Mouse (Mus musculus) brown adipose tissue, adult 24 weeks (tissue): ENCODE data around the gene Tbxas1. TPM values are rescaled to one million over a fixed set of nuclear protein-coding genes. Genes with fewer than 3 reads are reported as not detected.

Source experiments
- H3K27ac ChIP-seq: fragments of 200-500 bp; replicated peaks from 2 replicates; pipeline ENCODE4 v1.5.1; 2012; ENCODE audit warnings: low read depth, mild to moderate bottlenecking, low read length
- H3K4me1 ChIP-seq: fragments of 200-500 bp; 2 replicates; pipeline ENCODE4 v1.6.1; 2012; ENCODE audit warnings: low read length, mixed read lengths; ENCODE audit not compliant: control insufficient read depth, insufficient read depth, insufficient read length
- H3K4me3 ChIP-seq: fragments of 200-500 bp; 2 replicates; pipeline ENCODE4 v1.5.1; 2012; ENCODE audit warnings: low read depth, mild to moderate bottlenecking, low read length, moderate library complexity; ENCODE audit not compliant: insufficient read depth
- polyA plus RNA-seq: library from polyadenylated mRNA; stranded (reverse); fragments of >200 nt; gene quantifications from 2 replicates; pipeline ENCODE4 v1.2.4, GENCODE M21; 2012; ENCODE audit not compliant: missing spikeins, insufficient read depth, insufficient read length

Gene Tbxas1
- polyA plus RNA-seq, 1 experiment: 1.4 TPM

DNA sequence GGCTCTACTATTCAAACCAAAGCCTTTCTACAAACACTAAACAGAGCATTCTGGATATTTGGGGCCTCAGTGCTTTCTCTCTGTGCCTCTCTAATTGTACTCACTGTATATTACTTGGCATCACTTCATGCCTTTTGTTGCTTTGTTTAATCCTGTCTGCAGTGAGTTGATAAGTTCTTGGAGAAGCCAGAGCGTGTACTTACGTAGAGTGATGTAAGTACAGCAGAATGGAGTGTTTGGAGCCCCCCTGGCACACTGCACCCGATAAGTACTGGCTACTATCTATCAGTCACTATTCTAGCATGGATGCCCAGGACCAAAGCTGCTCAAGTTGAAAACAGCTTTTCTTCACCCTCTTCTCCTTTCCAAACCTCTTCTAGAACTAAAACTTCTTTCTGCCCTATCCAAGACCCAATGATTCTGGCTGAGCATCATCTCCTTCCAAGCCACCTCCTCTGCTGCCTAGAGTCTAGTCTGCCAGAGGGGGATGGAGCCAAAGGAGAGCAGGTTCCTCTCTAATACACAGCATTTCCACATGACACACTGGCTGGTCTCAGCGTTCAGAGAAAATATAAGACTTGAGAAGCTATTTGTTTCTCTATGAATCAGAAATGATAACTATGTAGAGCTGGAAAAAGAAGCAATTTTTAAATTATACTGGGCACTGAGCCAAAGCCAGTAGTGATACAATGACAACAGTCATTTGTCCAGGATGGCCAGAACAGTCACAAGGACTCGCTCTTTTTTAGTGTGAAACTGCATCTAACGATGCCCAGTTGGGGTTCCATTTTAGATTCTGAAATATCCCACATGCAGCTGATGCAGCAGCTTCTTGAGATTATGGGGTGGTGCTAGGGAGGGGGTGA lies 28.6 kb upstream of the Tbxas1 start:
- Histone ChIP-seq H3K4me1 (peaks cover 36% of the 10 kb centered on the region), H3K27ac (no peak overlapping the region), H3K4me3 (no peak overlapping the region)

DNA sequence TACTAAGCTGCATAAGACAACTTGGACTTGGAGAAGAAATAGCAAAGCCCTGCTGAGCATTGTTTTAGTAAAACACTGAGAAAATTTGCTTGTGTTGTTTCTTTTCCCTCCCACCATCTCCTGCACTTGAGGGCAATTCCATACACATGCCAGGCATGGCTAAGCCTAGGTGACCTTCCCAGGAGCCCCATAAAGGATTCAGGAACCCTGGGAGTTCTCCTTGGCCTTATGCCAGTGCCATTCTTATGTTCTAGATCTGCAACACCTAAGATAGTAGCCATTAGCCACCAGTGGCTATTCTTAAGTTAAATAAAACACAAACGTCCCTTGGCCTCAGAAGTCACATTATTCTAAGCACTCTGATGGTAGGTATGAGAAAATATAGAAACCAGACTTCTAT lies 27.8 kb upstream of the Tbxas1 start:
- H3K27ac ChIP-seq: no peak overlapping the region
- no peak overlapping the region for H3K4me3 ChIP-seq
- H3K4me1 ChIP-seq: peaks cover 40% of the 10 kb centered on the region

DNA sequence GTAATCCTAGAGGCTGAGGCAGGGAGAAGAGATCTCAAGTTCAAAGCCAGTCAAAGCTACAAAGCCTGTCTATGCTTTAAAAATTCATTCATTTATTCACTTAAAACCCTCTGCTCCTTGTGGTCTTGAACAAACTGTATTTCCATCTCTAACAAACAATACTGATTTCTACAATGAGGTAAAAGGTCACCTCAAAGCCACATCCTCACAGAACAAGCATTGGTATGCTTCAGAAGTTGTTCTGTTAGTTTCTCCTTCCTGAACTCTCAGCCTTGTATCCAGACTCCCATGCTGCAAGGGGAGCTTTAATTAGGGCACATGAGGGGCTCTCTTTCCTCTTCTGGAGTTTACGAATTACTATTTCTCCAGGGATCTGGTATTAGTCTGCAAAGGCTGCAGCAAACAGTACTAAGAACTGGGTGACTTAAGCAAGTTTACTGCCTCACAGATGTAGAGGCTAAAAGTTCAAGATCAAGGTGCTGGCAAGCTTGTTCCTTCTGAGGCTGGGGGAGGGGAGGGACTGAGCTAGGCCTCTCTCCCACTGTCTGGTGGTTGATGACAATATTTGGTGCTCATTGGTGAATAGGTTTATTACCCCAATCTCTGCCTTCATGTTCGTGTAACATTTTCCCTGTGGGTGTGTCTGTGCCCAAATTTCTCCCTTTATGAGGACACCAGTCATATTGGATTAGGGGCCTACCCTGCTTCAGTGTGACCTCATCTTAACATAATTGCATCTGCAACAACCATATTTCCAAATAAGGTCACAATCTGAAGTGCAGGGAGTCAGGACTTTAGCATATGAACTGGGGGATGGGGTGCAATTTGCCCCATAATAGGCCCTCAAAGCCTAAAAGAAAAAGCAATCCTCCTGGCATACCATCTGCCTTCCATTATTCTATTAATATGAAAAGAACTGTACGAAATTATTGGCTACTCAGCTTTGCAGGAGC lies 27.0 kb upstream of the Tbxas1 start:
- Histone ChIP-seq H3K4me3 (no peak overlapping the region), H3K4me1 (peaks cover 45% of the 10 kb centered on the region), H3K27ac (0 out of 2 replicates have a peak overlapping the region, but pooled peaks have one; percentile 12)

DNA sequence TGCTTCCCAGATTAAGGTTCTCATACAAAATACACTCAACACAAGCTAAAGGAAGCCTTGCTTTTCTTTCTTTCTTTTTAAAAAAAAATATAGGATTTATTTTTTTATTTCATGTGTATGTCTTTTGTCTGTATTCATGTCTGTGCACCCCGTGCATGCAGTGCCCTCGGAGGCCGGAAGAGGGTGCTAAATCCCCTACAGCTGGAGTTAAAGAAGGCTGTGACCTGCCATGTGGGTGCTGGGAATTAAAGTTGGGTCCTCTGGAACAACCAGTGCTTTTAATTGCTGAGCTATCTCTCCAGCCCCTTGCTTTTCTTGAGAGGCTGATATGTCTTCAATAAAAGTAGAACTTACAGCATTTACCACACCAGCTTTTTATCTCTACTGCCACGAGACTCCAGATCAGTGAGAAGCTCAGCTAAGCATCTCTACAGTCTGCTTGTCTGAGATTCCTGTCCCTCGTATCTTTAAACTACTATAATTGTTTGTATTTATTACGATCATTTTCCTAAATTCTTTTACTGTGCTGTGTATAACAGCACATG lies 24.4 kb upstream of the Tbxas1 start:
- H3K4me1 ChIP-seq: peaks cover 44% of the 10 kb centered on the region
- H3K4me3 ChIP-seq: no peak overlapping the region
- H3K27ac ChIP-seq: no peak overlapping the region

DNA sequence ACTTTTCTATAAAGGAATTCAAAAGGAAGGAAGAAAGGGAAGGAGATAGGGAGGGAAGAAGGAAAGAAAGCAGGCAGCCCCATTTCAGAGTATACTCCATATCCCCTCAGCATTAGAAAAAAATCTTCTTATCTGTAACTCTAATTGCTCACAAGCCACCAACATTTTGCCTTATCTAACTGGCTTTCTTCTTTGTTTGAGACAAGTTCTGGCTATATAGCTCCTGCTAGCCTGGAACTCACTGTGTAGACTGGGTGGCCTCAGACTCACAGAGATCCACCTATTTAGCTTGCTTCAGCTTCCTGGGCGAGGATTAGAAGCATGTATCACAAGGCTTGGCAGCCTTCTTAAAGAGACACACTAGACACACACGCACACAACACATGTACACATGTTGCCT lies 23.5 kb upstream of the Tbxas1 start:
- Histone ChIP-seq H3K4me1 (peaks cover 40% of the 10 kb centered on the region), H3K4me3 (no peak overlapping the region), H3K27ac (no peak overlapping the region)

DNA sequence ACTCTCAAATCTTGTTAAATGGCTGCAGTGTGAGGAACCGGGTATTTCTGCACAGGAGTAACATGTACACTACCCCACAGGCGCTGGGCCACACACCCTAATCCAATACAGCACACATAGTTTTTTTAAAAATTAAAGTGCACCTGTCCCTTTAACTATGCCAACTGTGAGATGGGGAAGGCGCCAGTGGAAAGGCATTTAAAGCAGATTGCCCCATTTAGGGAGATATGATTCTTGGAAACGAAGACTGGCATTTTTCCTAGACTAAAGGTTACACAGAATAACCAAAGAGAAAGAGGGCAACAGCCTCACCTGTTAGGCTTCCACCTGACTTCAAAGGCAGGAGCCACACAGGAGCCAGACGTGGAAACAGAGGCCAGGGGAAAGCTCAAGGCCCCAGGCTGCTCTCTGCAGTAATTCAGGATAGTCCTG lies 21.6 kb upstream of the Tbxas1 start:
- Histone ChIP-seq H3K4me1 (peaks cover 29% of the 10 kb centered on the region), H3K27ac (peak overlapping the region; percentile 55; the same call in 1 of the 2 replicates), H3K4me3 (no peak overlapping the region)

DNA sequence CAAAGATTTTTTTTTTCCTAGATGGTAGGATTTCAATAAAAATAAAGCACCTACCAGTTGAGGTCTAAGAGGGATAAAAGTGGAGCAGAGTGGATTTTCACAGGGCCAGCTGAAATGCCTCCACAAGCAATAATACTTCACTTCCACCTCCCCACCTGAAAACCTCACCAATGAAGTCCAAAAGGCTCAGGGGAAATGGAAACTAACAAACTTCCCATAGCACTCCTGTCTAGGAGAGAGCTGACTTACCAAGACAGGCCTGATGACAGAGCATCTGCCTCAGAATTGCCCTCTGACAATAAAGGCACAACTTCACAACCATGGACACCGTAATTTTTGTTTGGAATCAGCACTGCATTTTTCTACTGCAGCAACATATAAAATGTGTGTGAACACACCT lies 15.4 kb upstream of the Tbxas1 start:
- no peak overlapping the region for H3K4me3 ChIP-seq
- H3K27ac ChIP-seq: no peak overlapping the region
- H3K4me1 ChIP-seq: peaks cover 4% of the 10 kb centered on the region

DNA sequence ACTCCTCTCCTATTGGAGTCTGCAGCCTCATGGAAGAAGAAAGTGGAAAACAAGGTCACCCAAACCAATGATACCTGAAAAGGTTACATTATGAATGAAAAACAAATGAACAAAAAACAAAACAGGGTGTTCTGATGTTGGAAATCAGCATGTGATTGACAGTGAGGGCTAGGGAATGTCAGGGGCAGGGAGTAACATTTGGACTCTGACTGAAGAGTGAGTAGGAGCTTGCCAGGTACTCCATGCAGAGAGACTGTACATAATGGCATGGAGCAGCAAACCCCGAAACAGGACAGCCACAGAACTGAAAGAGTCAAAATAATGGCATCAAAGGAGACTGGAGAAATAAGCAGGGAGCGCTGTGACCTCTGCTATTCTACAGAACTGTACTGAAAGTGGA lies 14.9 kb upstream of the Tbxas1 start:
- Histone ChIP-seq H3K4me1 (peaks cover 4% of the 10 kb centered on the region), H3K4me3 (no peak overlapping the region), H3K27ac (no peak overlapping the region; the same call in 1 of the 2 replicates)

DNA sequence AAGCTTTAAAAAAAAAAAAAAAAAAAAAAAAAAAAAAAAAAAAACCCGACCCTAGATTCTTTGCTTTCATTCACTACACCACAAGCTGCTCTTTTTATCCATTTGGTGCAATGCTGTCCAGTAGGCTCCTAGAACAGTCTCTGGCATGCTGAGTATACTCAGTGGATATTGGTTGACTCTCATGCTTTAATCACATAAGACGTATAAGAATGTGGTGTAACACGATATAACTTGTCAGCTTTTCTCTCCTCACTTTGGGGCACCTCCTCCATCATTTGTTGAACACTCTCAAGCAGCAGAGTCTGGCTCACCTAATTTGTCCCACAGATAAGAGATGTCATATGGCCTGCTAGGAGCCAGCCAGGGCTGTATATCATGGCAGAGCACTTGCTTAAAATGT lies 11.6 kb upstream of the Tbxas1 start:
- Histone ChIP-seq H3K4me3 (no peak overlapping the region), H3K27ac (no peak overlapping the region), H3K4me1 (no peaks in the 10 kb centered on the region)

DNA sequence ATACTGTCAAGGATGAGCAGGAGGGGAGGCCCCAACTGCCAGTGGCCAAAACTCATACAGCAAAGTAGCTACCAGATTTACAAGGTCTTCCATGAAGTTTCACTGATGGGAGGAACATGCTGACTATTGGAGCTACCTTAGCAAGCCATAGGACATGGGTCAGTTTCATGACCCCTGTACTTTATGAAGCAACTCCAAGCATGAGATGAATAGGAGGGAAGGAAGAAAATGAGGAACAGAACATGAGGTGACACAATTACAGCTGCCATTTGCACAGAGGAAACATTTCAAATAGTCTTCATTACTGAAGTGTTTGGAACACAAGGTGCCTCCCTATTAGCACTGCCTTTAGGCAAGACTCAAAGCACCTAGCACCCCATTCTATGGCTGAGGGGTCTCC lies 9.4 kb upstream of the Tbxas1 start:
- H3K27ac ChIP-seq: no peak overlapping the region
- peaks cover 6% of the 10 kb centered on the region; the same call in 1 of the 2 replicates for H3K4me1 ChIP-seq
- no peak overlapping the region for H3K4me3 ChIP-seq

DNA sequence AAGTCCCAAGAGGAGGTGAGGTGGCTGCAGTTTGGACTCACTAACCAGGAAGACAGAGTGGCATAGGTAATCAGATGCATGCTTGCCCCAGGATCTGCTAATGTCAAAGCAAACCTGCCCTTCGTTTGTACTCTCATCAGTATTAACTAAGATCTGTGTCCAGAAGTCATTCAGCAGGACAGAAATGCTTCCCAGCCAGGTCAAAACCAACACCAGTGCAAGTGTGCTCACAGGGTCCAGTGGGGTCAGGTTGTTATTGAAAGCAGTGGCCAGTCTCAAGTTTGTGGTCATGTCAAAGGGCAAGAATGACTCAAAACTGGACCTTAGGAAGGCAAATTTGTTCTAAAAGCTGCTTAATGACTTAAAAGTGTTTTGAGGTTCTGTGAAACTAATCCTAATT lies 8.8 kb upstream of the Tbxas1 start:
- no peak overlapping the region for H3K4me3 ChIP-seq
- H3K4me1 ChIP-seq: peaks cover 6% of the 10 kb centered on the region; the same call in 1 of the 2 replicates
- H3K27ac ChIP-seq: no peak overlapping the region

DNA sequence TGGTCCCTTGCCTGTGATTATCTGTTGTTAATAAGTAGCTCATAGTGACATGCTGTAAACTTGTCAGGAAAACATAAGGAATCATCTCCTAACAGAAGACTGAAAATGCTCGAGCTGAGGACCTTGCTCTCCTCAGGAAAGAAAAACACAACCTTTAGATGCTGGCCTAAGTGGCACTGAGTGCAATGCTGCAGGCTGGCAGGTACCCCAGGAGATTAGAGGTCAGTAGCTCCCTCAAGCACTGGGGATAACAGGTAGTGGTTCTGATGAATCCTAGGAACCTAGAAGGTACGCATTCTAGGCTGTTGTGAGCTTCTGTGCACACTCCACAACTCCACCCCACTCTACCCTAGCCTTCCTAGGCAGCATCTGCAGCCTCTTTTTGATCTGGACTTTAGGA lies 8.4 kb upstream of the Tbxas1 start:
- no peak overlapping the region for H3K27ac ChIP-seq
- no peak overlapping the region for H3K4me3 ChIP-seq
- H3K4me1 ChIP-seq: peaks cover 6% of the 10 kb centered on the region; the same call in 1 of the 2 replicates

DNA sequence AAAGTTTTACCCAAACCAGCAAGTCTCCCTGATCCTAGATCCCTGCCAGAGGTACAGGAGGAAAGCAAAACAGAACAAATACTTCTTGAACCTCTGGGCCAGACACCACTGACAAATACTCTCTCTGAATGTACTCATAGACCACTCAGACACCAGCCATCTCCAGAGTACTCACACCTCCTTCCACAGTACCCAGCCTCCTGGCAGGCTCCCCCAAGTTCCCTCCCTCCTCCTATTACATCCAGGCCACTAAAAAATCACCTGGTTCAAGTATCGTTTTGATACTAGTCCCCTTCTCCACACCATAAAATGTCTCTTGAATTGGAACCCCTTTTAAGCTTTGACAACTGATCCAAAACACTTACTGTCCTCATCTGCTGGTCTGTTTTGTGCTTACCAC lies 7.9 kb upstream of the Tbxas1 start:
- H3K27ac ChIP-seq: no peak overlapping the region
- H3K4me3 ChIP-seq: no peak overlapping the region
- H3K4me1 ChIP-seq: peaks cover 6% of the 10 kb centered on the region; the same call in 1 of the 2 replicates

DNA sequence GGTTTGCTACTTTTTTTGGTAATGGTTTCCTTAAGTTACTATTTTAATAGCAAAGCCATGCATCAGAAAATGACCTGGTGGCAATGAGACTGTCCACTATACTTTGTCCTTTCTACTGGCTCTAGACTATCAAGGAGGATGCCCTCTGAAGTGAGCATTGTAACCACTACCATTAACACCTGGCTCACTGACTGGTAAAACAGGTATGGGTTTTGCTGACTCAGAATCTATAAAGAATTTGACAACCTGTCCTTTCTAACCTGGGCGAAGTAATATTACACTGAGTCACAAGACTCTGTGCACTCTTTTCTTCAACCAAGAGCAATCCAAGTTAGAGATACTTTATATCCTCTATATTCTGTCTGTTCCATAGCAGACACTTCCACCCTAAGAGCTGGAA lies 6.2 kb upstream of the Tbxas1 start:
- Histone ChIP-seq H3K4me3 (no peak overlapping the region), H3K27ac (no peak overlapping the region), H3K4me1 (peaks cover 9% of the 10 kb centered on the region)

DNA sequence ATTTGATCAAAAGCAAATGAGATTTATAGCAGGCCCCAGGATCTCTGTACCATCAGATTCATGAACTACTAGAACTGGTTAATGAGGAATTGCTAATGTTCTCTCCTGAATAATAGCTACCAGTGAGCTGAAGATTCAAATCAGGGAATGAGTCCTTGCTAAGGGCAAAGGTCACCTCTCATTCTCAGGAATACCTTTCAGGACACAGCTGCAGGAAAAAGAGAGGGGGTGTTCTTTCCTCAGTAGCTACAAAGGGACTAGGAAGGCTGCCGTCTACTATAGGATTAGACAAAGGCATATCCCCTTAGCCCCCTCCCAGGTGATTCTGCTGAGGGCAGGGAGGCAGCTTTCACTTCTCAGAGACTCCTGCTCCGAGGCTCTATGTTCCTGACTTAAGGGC lies 5.1 kb upstream of the Tbxas1 start:
- H3K27ac ChIP-seq: peak overlapping the region; percentile 39
- no peak overlapping the region for H3K4me3 ChIP-seq
- H3K4me1 ChIP-seq: peaks cover 9% of the 10 kb centered on the region
